Mouse (Mus musculus) gastrocnemius, adult 2 months (tissue): ENCODE measurements around the gene Schip1. TPM values are rescaled to one million over a fixed set of nuclear protein-coding genes. Genes with fewer than 3 reads are reported as not detected.

Source experiments
- DNase-seq: peaks from one replicate; pipeline ENCODE4 v3.0.0; 2022
- H3K27ac ChIP-seq: fragments of 200-600 bp; 2 replicates; pipeline ENCODE4 v1.8.1; 2022; ENCODE audit warnings: mild to moderate bottlenecking
- H3K4me3 ChIP-seq: fragments of 200-600 bp; 2 replicates; pipeline ENCODE4 v1.8.1; 2022; ENCODE audit warnings: mild to moderate bottlenecking, moderate library complexity
- CTCF ChIP-seq: fragments of 200-600 bp; IDR thresholded peaks from 2 replicates; pipeline ENCODE4 v1.8.1; 2022; ENCODE audit warnings: antibody characterized with exemption, mild to moderate bottlenecking, moderate library complexity
- intact Hi-C: fragments of 180-260 bp; cut with DNase I; formaldehyde crosslinking; loops from one replicate; pipeline ENCODE4 v1.15.1; 2025
- total RNA-seq, 2 experiments: library from RNA; stranded (reverse); gene quantifications; 2 replicates each; pipeline ENCODE4 v1.2.3; 2021

Gene Schip1
- total RNA-seq, 2 experiments from 2014 or later = 124 to 144 TPM

DNA sequence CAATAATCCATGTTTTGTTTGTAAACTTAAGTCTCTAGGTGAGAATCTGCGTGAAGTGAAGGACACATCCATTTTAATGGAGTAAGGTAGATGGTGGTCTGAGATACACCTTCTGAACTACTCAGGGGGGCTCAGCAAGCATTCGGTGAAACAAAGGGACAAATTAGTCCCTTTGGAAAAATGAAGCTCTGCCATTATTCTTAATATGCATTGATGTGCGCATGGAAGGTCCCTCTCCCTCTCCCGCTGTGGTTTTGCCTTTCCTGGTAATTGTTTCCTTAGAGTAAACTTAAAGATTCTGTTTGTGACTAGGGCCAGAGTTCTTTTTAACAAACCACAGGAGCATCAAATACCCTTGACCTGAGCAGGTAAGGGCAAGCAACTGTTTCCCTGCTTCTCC is 242.1 kb downstream of the Schip1 start:
- no peak for TF ChIP-seq CTCF
- intact Hi-C loops = no loop called here
- no peak for DNase-seq
- Histone ChIP-seq H3K27ac (no peak overlapping the region), H3K4me3 (no peak overlapping the region)

DNA sequence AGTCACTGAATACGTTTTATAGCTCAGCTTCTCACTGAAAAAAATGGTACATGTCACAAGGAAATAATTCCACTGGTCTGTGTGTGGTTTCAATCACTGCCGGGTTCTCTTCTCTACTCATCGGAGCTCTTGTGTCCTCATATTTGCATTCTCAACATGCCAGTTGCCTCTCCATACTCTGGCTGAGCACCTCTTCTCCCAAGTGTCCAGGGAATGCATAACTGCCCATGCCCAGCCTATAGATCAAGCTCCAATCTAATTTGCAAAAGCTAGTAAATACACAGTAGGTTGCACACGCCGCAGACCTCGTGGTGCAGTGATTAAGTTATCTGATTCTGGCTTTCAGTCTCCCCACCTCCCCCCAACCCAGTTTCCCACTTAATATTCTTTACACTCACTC is 261.0 kb downstream of the Schip1 start:
- TF ChIP-seq CTCF = no peak
- intact Hi-C loops = no loop called here
- no peak overlapping the region for H3K27ac ChIP-seq
- DNase-seq = no peak
- H3K4me3 ChIP-seq = no peak overlapping the region

DNA sequence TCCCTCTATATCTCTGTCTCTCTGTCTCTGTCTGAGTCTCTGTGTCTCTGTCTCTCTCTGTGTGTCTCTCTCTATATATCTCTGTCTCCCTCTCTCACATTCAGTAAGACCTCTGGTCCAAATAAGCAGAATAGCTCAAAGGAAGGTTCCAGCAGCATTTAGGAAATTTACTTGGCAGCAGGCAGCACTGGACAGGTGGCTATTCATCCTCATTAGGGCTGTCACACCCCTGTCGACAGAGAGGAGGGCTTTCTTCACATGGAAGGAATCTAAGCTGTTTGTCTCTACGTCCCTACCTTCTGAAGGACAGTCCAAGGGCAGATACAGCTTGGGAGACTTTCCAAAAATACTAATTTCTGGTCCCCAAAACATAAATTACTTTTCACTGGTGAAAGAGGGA is 267.9 kb downstream of the Schip1 start:
- intact Hi-C loops = no loop called here

DNA sequence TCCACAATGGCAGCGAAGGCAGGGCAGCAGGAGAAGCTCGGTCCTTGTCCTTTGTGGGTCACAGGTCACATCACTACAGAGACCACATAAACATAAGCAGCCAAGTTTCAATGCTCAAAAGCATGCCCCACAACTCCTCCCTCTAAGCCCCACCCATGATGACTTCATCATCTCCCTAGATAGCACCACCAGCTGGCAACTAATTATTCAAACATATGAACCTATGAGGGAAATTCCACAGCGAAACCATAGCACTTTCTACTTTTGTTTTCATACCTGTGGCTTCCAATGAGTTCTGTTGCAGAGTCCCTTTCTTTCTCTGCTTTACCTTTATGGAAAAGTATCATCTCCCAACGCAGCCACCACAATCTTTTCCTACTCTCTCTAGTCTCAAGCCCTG is 270.9 kb downstream of the Schip1 start:
- intact Hi-C loops = no loop called here
- Histone ChIP-seq H3K4me3 (no peak overlapping the region), H3K27ac (no peak overlapping the region)
- TF ChIP-seq CTCF = no peak
- no peak for DNase-seq

More for the DNA sequence above, 267.9 kb downstream of the Schip1 start:
- H3K27ac ChIP-seq = no peak overlapping the region
- no peak for DNase-seq
- no peak for TF ChIP-seq CTCF
- no peak overlapping the region for H3K4me3 ChIP-seq

DNA sequence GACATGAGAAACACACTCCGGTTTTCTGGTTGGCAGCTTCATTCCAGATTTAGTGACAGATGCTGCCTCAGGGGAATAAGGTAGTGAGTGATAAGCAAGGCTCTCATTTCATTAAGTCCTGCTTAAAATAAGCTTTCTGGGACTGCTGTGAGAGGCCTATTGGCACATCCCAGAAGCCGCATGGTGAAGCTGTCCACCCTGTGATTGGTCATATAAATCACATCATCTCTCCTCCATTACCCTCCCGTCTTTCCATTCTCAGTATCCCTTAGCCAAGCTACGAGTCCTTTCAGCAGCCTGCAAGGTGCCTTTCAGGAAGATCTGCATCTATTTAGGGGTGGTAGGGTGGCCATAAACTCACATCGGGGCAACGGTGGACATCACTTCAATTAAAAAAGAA is 286.0 kb downstream of the Schip1 start:
- no peak overlapping the region for H3K4me3 ChIP-seq
- no peak overlapping the region for H3K27ac ChIP-seq
- intact Hi-C loops = no loop called here
- DNase-seq = no peak
- no peak for TF ChIP-seq CTCF

DNA sequence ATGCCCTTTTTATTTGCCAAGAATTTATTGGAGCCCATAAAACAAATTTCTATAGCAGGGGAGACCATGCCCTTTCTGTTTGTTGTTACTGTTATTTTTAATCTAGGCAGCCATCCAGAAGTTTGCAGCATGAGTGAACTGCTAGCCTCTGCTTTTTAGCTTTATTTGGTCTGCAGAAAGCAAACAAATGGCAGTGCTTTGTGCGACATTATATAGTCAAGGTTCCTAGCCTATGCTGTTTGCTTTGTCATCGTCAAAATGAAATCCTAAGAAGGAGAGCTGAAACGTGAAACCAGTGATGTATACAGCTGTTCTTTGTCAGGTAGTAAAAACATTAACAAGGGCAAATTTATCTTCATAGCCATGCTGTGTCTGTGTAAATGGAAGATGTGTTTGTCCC is 286.9 kb downstream of the Schip1 start:
- DNase-seq = no peak

DNA sequence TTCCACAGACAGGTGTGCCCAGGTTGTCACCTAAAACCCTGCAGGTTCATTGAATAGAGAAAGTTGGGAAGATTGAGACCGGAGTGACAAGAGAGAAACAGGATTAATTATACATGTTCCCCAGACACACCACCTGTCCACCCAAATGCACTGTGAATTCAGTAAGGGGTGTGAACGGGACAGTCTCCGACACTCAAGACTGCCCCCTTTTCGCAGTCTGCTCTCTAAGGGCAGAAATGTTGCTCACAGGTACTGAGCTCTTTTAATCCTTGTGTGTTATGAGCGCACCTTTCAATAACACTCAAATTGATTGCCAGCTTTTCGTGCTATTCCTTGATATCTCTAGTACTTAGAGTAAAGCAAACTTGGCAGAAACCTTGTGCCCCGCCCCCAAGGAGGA is 288.4 kb downstream of the Schip1 start:
- intact Hi-C loops = no loop called here
- no peak for DNase-seq
- H3K27ac ChIP-seq = no peak overlapping the region
- TF ChIP-seq CTCF = no peak
- H3K4me3 ChIP-seq = no peak overlapping the region

More for the DNA sequence above, 286.9 kb downstream of the Schip1 start:
- intact Hi-C loops = no loop called here
- TF ChIP-seq CTCF = no peak
- H3K27ac ChIP-seq = no peak overlapping the region
- no peak overlapping the region for H3K4me3 ChIP-seq

DNA sequence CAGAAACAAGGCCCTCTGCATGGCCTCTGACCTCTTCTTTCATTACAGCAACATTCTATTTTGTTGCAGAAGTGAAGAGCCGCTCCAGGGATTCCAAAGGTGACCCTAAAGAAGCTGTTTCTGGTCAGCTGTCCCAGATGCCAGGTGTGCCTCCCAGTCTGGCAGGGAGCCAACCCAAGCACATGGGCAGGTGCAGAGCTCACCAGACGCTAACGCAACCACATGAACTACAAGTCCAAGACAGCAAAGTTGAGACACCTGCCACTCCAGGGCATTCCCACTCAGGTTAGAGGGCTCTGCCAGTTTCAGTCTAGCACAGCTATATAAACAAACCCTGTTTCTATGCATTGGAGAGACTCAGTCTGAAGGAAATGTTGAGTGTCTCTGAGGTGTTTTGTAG is 288.9 kb downstream of the Schip1 start:
- H3K4me3 ChIP-seq = no peak overlapping the region
- no peak for DNase-seq
- no peak overlapping the region for H3K27ac ChIP-seq
- intact Hi-C loops = no loop called here
- TF ChIP-seq CTCF = no peak

DNA sequence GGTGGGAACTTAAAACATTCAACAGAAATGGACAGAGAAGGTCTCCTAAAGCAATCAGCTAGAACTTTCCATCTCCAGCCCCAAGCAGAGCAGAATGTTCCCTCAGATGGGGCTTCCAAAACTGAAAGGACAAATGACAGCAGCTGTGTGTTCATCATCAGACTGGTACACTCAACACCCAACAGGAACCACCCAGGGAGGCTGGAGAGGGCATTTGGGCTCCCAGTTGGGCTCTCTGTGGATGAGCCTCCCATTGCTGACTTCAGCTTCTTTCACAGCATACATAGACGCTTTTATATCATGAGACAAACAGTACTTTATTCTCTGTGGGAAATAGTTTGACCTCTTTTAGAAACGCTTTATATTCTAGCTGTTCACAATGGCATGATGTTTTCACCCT is 291.9 kb downstream of the Schip1 start:
- intact Hi-C loops = no loop called here
- no peak for TF ChIP-seq CTCF
- Histone ChIP-seq H3K27ac (no peak overlapping the region), H3K4me3 (no peak overlapping the region)
- no peak for DNase-seq

DNA sequence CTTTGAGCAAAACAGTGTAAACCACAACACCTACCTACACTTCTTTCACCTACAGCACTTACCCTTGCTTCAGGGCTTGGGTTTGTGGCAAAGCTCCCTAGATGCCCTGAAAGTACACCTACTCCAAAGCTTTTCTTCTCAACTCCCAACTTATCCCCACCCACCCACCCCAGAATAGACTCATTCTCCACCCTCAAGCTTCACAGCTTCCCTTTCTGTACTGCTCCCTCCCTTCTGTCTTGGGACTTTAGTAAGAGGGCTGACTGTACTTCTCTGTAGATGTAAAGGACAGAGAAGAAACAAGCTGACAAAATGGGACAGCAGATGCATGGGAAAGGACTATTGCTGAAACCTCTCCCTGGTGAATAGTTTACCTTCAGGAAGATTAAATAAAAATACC is 303.4 kb downstream of the Schip1 start:
- Histone ChIP-seq H3K27ac (no peak overlapping the region), H3K4me3 (no peak overlapping the region)
- intact Hi-C loops = no loop called here
- TF ChIP-seq CTCF = no peak
- no peak for DNase-seq

DNA sequence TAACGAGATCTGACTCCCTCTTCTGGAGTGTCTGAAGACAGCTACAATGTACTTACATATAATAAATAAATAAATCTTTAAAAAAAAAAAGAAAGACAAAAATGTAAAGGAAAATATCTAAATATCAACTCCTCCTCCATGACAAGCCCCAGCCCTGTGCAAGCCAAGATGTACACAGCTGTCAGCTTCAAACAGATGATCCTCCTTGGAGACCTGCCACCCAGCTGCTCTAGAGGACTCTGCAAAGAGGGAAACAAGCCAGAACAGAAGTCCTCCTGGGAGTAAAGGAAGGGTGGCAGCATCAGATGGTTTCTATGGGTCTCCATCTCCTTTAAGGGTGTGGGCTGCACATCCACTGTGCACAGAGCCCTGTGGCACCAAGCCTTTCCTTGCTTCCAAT is 308.3 kb downstream of the Schip1 start:
- no peak for DNase-seq
- Histone ChIP-seq H3K4me3 (no peak overlapping the region), H3K27ac (no peak overlapping the region)
- intact Hi-C loops = loop anchor here (10.0 kb wide), 1 partner anchor 112 kb away; no protein-coding TSS in a partner anchor
- TF ChIP-seq CTCF = no peak

DNA sequence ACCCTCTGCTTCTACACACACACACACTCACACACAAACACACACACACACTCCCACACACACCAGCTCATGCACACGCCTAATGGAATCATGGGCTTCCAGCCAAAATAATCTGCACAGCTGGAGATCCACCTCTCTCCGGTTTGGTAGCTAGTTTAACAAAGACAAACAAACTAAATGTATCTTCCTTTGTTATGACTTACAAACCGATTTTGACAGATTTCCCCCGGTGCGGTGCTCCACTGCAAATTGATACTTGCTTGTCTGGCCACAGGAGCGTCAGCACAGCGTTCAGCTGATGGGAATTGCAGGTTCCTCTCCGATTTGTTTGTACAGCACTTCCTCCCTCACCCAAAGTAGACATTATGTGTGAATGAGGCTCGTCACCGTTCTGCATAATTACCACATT is 310.5 kb downstream of the Schip1 start:
- TF ChIP-seq CTCF = no peak
- DNase-seq = no peak
- Histone ChIP-seq H3K27ac (no peak overlapping the region), H3K4me3 (peak overlapping the region; percentile 21; the same call in 1 of the 2 replicates)
- intact Hi-C loops = loop anchor here (10.0 kb wide), 1 partner anchor 110 kb away; no protein-coding TSS in a partner anchor

DNA sequence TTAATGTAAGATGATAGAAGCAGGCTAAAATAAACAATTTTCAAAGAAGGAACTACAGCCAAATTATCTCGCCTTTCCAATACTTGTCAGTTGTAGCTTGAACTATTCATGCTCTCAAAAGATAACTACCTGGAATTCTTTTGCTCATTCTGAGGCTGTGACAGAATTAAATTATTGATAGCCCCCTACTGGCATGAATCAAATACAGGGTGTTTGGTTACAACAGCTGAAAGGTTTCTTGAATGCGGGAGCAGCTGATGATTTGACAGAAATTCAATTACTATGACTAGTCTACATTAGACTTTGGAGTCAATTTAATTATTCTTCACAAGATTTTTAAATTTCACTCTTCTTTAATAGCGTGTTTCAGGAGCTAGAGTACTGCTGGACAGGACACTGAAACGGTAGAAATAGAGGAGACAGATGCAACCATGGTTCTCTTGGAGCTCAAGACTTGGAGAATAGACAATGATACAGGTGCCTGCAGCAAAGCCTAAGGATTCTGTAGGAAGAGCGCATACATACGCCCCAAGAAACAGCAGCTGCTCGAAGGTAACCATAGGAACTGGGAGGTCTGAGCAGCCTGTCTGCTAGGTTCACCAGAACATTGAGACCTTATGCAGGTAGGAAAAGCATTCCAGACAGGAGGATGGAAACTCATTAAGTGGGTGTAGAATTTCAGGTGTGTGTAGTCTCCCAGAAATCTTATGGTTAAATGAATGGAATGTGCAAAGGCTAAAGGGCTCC is 313.0 kb downstream of the Schip1 start:
- H3K4me3 ChIP-seq = no peak overlapping the region
- intact Hi-C loops = loop anchor here (10.0 kb wide), 1 partner anchor 107 kb away; no protein-coding TSS in a partner anchor
- no peak for TF ChIP-seq CTCF
- H3K27ac ChIP-seq = no peak overlapping the region
- no peak for DNase-seq

DNA sequence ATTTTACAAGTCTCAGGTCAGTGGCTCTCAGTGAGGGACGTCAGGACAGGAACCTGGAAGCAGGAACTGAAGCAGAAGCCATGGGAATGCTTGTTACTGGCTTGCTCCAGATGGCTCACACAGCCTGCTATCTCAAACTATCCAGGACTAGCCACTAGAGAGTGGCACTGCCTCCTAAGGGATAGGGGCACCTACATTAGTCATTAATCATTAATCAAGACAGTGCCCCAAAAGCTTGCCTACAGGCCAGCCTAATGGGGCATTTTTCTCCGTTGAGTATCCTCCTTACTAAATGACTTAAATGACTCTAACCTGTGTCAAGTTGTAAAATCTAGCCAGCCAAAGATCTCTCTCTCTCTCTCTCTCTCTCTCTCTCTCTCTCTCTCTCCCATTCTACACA is 314.2 kb downstream of the Schip1 start:
- no peak for TF ChIP-seq CTCF
- intact Hi-C loops = loop anchor here (10.0 kb wide), 1 partner anchor 106 kb away; no protein-coding TSS in a partner anchor
- no peak overlapping the region for H3K4me3 ChIP-seq
- no peak overlapping the region for H3K27ac ChIP-seq
- DNase-seq = no peak
